Mouse (Mus musculus) stomach, postnatal 0 days (tissue): ENCODE data around the gene Gatad1.

Source experiments
- CTCF ChIP-seq: IDR thresholded peaks from 2 replicates; pipeline ENCODE4 v1.5.1; 2016; ENCODE audit warnings: antibody characterized with exemption, low read depth, mild to moderate bottlenecking, moderate library complexity
- EP300 ChIP-seq: optimal IDR thresholded peaks from 2 replicates; pipeline ENCODE3; 2016; ENCODE audit warnings: antibody characterized with exemption

- no peak for TF ChIP-seq EP300
- no peak for TF ChIP-seq CTCF
These were observed 47.7 kb downstream of the Gatad1 start for GRCm38 (mm10) chr5:3609241-3609640.
